9 mouse cellular contexts compared by ENCODE assay signal in genomic region chr11:52223968-52224682, GRCm38 (mm10). TPM values are rescaled to one million over a fixed set of nuclear protein-coding genes. Genes with fewer than 3 reads are reported as not detected.
DNase-seq lines count a peak whose midpoint lies in the region; ATAC-seq and TF ChIP-seq lines count a peak whose summit lies in the region.
"Had no signal": no experiment of that assay in that cellular context is flagged by ENCODE, and none has a peak within 500 bp of the region (broad histone marks: within the 10 kb centered on the region; RNA-seq: fewer than 3 reads in every experiment).

No protein-coding gene starts in this region.

- peak overlapping the region; percentile 51 for H3K4me3 ChIP-seq in testis, adult 2 months (ENCODE audit: control insufficient read depth, low read depth, low read length)

- no peaks in the 10 kb centered on the region for H3K36me3 ChIP-seq in testis, adult 2 months (ENCODE audit: control insufficient read depth, insufficient read depth, low read length)

- peaks cover 13% of the 10 kb centered on the region for H3K4me1 ChIP-seq in testis, adult 2 months (ENCODE audit: control insufficient read depth, insufficient read depth, low read length)

- TF ChIP-seq CTCF in testis, adult 2 months (IDR thresholded peaks at IDR 0.05; ENCODE audit: control insufficient read depth, insufficient read depth, insufficient replicate concordance, low read depth, low read length) = no peak

- no peaks in the 10 kb centered on the region for H3K27me3 ChIP-seq in testis, adult 2 months (ENCODE audit: control insufficient read depth, insufficient read depth, low read length)

- H3K27ac ChIP-seq in testis, adult 2 months (ENCODE audit: control insufficient read depth, insufficient read depth, low read depth, low read length) = no peak overlapping the region

- no peak for TF ChIP-seq POLR2A in testis, adult 2 months (IDR thresholded peaks at IDR 0.05; ENCODE audit: control insufficient read depth, low read depth, low read length)

- peak; percentile 27; the same call in 1 of the 2 replicates for ATAC-seq in common myeloid progenitor, adult 5-6 weeks (replicated peaks; ENCODE audit: low read depth, poor library complexity, severe bottlenecking)

- peak; percentile 45 for DNase-seq in adrenal gland, postnatal 10 days
- no peak for DNase-seq in adrenal gland, postnatal 25 days
- peak; percentile 92 for DNase-seq in kidney, adult 18-20 months
- DNase-seq in lung, adult 18-20 months = peak; percentile 90 to 94
- DNase-seq in layer of hippocampus, adult 18-20 months (ENCODE audit: low spot score in 2 of 2) = no peak
- DNase-seq in retina, embryonic 14.5 days (ENCODE audit: low spot score) = no peak

RNA-seq across cellular contexts. Expression of gene Skp1a, which starts 7.7 kb away (rescaled TPM):
- 100 to 1,000 TPM; 309 to 323 TPM for total RNA-seq in adrenal gland, postnatal 10 days (2021)
- total RNA-seq in adrenal gland, postnatal 25 days (2021) = 448 and 476 TPM in 2 replicates
- 277 and 287 TPM in 2 replicates for total RNA-seq in common myeloid progenitor, adult 5-6 weeks (2017)
- 89.0 and 95.9 TPM in 2 replicates for polyA plus RNA-seq in testis, adult 2 months (2012; rRNA removed)
- 100 to 1,000 TPM; 461 to 470 TPM for total RNA-seq in layer of hippocampus, adult 18-20 months (2021)

RNA-seq across cellular contexts. Expression of gene Olfr1371, which starts 10.3 kb away (rescaled TPM):
- total RNA-seq in adrenal gland, postnatal 10 days (2021) = not detected
- not detected in 2 replicates for total RNA-seq in adrenal gland, postnatal 25 days (2021)
- not detected in 2 replicates for total RNA-seq in common myeloid progenitor, adult 5-6 weeks (2017)
- polyA plus RNA-seq in testis, adult 2 months (2012; rRNA removed) = 0.28 TPM in 1 of 2 replicates, not detected in the other
- not detected for total RNA-seq in layer of hippocampus, adult 18-20 months (2021)
- total RNA-seq: heart, adult 18-20 months had no signal

RNA-seq across cellular contexts. Expression of gene Tcf7, which starts 58.7 kb away (rescaled TPM):
- total RNA-seq in adrenal gland, postnatal 10 days (2021) = 10 to 100 TPM; 41.7 to 42.2 TPM
- 38.8 and 41.3 TPM in 2 replicates for total RNA-seq in adrenal gland, postnatal 25 days (2021)
- 1.2 TPM in 2 replicates for total RNA-seq in common myeloid progenitor, adult 5-6 weeks (2017)
- 8.3 and 9.0 TPM in 2 replicates for polyA plus RNA-seq in testis, adult 2 months (2012; rRNA removed)
- 1 to 10 TPM; 2.6 to 3.1 TPM for total RNA-seq in layer of hippocampus, adult 18-20 months (2021)

Comparison
In these comparisons a context has a peak if more than half of its experiments do, and no peak if none do; other contexts are left out.
1. DNase-seq: peak in adrenal gland, postnatal 10 days (single experiment), kidney, adult 18-20 months (single experiment) and lung, adult 18-20 months (2 of 2); none in adrenal gland, postnatal 25 days (single experiment), layer of hippocampus, adult 18-20 months (0 of 2) and retina, embryonic 14.5 days (single experiment).